Mouse (Mus musculus) stomach, postnatal 0 days (tissue): ENCODE data around the gene Dmrta1. TPM values are rescaled to one million over a fixed set of nuclear protein-coding genes. Genes with fewer than 3 reads are reported as not detected.

Source experiments
- ATAC-seq: fragments of 200-750 bp; cut with Nextera tagmentation; 2 replicates; pipeline ENCODE4 v1.8.0; 2017; ENCODE audit not compliant: low FRiP score, low TSS enrichment
- DNase-seq: peaks from one replicate; pipeline ENCODE4 v3.0.0-alpha.2; 2016; ENCODE audit warnings: low spot score
- H3K27ac ChIP-seq: fragments of 300-500 bp; sonication (generic); replicated peaks from 2 replicates; pipeline ENCODE4 v1.5.1; 2014; ENCODE audit warnings: mild to moderate bottlenecking, control low read depth
- H3K27me3 ChIP-seq: fragments of 300-500 bp; sonication (generic); 2 replicates; pipeline ENCODE4 v1.6.1; 2014; ENCODE audit warnings: low read length; ENCODE audit not compliant: control insufficient read depth, insufficient read depth
- H3K36me3 ChIP-seq: fragments of 300-500 bp; sonication (generic); 2 replicates; pipeline ENCODE4 v1.6.1; 2014; ENCODE audit warnings: low read length, mixed read lengths; ENCODE audit not compliant: control insufficient read depth, insufficient read depth
- H3K4me1 ChIP-seq: fragments of 300-500 bp; sonication (generic); replicated peaks from 2 replicates; pipeline ENCODE4 v1.6.1; 2014; ENCODE audit warnings: antibody characterized with exemption; ENCODE audit not compliant: control insufficient read depth, insufficient read depth
- H3K4me2 ChIP-seq: fragments of 300-500 bp; sonication (generic); replicated peaks from 2 replicates; pipeline ENCODE4 v1.6.1; 2014; ENCODE audit warnings: low read depth, mild to moderate bottlenecking, control low read depth, moderate library complexity
- H3K4me3 ChIP-seq: fragments of 300-500 bp; sonication (generic); 2 replicates; pipeline ENCODE4 v1.5.1; 2014; ENCODE audit warnings: low read depth, low read length, control low read depth
- H3K9ac ChIP-seq: fragments of 300-500 bp; sonication (generic); 2 replicates; pipeline ENCODE4 v1.6.1; 2014; ENCODE audit warnings: mild to moderate bottlenecking, low read length, control low read depth, mixed read lengths
- H3K9me3 ChIP-seq: fragments of 300-500 bp; sonication (generic); 2 replicates; pipeline ENCODE4 v1.6.1; 2016; ENCODE audit warnings: low read length; ENCODE audit not compliant: control insufficient read depth
- CTCF ChIP-seq: IDR thresholded peaks from 2 replicates; pipeline ENCODE4 v1.5.1; 2016; ENCODE audit warnings: antibody characterized with exemption, low read depth, mild to moderate bottlenecking, moderate library complexity
- EP300 ChIP-seq: optimal IDR thresholded peaks from 2 replicates; pipeline ENCODE3; 2016; ENCODE audit warnings: antibody characterized with exemption
- WGBS: fragments of 180-500 bp; shearing (Covaris S2); extraction: QIAGEN DNeasy Blood & Tissue Kit; methylation state at CpG from one replicate; pipeline ENCODE4 v1.1.7; 2014; 5-methylcytosine and 5-hydroxymethylcytosine counted together
- polyA plus RNA-seq: library from polyadenylated mRNA; unstranded; fragments of >200 nt; fragmentation: Nextera tagmentation; extraction: Ambion mirVana; gene quantifications from 2 replicates; pipeline ENCODE4 v1.2.1, GENCODE M21; 2015

The Dmrta1 gene
- polyA plus RNA-seq, 1 experiment from 2014 or later: 0.08 TPM

DNA sequence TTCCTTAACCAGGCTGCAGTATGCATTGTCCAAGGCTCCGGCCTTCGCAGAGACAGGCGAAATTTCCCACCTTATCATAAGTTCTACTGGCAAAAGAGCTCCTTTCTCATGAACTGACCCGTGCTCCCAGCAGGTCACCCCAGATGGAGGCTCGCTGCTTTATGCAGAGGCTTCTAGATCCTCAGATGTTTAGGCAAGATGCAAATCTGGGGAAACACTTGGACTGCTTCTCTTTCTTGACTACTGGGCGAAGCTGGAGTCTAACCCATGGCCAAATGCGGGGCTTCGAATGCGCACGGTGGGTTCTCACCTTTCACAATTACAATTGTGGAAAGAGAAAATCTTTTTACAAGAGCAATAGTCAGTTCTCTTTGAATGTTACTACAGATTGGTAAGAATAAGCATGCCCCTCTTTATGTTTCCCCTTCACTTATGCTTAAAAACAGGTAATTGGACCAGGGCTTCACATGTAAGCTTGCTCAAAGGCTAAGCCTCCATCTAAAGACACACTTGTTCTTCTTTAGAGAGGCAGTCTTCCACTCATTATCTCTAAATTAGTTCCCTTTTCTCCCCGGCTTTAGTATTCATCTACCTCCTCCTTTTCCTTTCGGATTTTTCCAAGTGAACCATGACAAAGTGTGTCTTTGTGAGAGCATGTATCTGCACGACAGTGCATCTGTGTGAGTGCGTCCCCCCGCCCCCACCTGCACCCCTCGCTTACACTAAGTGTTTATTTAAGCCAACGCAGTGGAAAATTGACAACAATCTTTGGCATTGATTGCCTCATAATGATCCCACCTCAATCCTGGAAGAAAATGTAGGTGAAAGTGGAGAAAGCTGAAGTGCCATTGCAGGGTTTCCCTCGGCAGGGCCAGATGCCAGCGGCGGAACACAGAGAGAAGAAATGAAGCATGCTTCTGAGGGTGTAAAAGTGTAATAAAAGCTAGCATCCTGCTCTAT lies 28.6 kb upstream of the Dmrta1 start:
- no peak overlapping the region for H3K4me3 ChIP-seq

DNA sequence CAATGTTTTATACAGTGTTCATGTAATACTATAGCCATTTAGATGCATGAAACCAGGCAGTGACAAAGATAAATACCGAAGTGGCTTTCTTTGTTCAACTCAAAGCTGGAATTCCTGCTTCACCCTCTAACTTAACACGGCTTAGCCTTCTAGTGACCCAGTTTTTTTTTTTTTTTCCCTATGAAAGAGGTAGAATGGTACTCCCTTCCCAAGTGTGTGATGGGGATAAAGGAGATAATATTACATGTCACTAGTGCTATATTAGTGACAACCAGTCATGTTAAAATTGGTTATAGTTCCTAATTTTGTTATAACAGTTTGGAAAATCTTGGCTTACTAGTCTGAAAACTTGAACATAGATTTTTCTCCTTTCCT lies 27.9 kb upstream of the Dmrta1 start:
- Histone ChIP-seq H3K27me3 (no peaks in the 10 kb centered on the region), H3K36me3 (no peaks in the 10 kb centered on the region), H3K4me3 (no peak overlapping the region), H3K4me1 (no peaks in the 10 kb centered on the region), H3K9me3 (no peaks in the 10 kb centered on the region), H3K9ac (no peak overlapping the region), H3K27ac (no peak overlapping the region), H3K4me2 (no peak overlapping the region)
- TF ChIP-seq CTCF: no peak
- no peak for TF ChIP-seq EP300
- 56% methylated on average over 2 of the region's 2 CpGs for WGBS
- DNase-seq (no peak), ATAC-seq (no peak)

More for the DNA sequence above, 28.6 kb upstream of the Dmrta1 start:
- no peaks in the 10 kb centered on the region for H3K27me3 ChIP-seq
- H3K4me2 ChIP-seq: no peak overlapping the region
- H3K27ac ChIP-seq: no peak overlapping the region
- no peak overlapping the region for H3K9ac ChIP-seq
- H3K9me3 ChIP-seq: no peaks in the 10 kb centered on the region
- no peak for ATAC-seq
- DNase-seq: no peak
- 77% methylated on average over 20 of the region's 20 CpGs for WGBS
- no peaks in the 10 kb centered on the region for H3K36me3 ChIP-seq
- no peak for TF ChIP-seq CTCF
- no peak for TF ChIP-seq EP300
- H3K4me1 ChIP-seq: no peaks in the 10 kb centered on the region

DNA sequence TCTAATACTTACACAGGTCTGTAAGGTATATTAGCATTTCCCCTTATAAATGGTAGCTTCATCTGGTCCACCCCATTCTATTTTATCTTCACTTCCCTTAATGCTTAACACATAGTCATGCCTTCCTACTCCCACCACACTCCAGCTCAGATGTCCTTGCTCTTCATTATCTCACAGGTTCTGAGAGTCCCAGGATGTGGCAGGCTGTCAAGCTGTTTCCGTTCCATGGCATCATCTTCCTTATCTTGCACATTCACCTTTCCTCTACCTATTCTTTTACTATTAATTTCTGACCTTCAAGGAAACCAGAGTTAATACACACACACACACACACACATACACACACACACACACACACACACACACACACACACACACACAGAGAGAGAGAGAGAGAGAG lies 27.5 kb upstream of the Dmrta1 start:
- H3K9ac ChIP-seq: no peak overlapping the region
- H3K27ac ChIP-seq: no peak overlapping the region
- H3K4me3 ChIP-seq: no peak overlapping the region
- H3K36me3 ChIP-seq: no peaks in the 10 kb centered on the region
- H3K27me3 ChIP-seq: no peaks in the 10 kb centered on the region
- no peaks in the 10 kb centered on the region for H3K9me3 ChIP-seq
- DNase-seq (no peak), ATAC-seq (no peak)
- no peak overlapping the region for H3K4me2 ChIP-seq
- whole genome bisulfite sequencing: 86% methylated on average over 1 of the region's 1 CpGs
- H3K4me1 ChIP-seq: no peaks in the 10 kb centered on the region
- TF ChIP-seq EP300 (no peak), CTCF (no peak)

DNA sequence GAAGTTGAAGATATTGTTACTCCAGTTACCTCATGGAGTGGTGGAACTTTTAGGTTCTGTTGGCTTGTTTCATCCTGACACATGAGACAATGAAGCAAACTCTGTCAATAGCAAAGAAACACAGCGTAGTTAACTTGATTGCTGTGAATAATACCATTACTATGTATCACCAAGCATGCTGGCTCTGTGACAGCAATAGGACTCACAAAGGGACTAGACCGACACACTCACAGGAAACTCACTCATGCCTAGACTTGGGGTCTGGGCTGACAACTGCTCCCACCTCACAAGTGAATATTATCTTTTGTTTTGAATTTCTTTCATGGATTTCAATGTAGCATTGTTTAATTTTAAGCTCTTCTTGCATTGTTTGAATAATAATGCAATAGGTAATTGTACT lies 15.8 kb upstream of the Dmrta1 start:
- Histone ChIP-seq H3K9me3 (no peaks in the 10 kb centered on the region), H3K4me2 (no peak overlapping the region), H3K36me3 (no peaks in the 10 kb centered on the region), H3K9ac (no peak overlapping the region), H3K4me1 (no peaks in the 10 kb centered on the region), H3K27me3 (no peaks in the 10 kb centered on the region), H3K27ac (no peak overlapping the region), H3K4me3 (no peak overlapping the region)
- DNase-seq (no peak), ATAC-seq (no peak)
- TF ChIP-seq CTCF: no peak
- no peak for TF ChIP-seq EP300
- WGBS: 74% methylated on average over 2 of the region's 2 CpGs

DNA sequence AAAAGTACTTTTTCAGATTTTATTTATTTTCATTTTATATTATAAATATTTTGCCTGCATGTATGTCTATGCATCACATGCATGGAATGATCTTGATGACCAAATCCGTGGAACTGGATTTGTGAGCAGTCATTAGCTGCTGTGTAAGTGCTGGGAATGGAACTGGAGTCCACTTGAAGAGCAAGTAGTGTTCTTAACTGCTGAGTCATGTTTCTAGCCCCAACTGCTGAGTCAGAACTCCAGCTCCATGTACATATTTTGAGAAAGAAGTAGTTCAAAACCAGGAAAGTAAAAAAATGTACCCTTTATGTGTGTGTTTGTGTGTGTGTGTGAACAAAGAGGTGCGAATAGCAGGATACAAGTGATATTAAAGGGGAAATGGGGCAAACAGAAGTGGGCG lies 4.5 kb upstream of the Dmrta1 start:
- no peak for ATAC-seq
- H3K27ac ChIP-seq: no peak overlapping the region
- H3K9ac ChIP-seq: no peak overlapping the region
- DNase-seq: no peak
- no peak overlapping the region for H3K4me2 ChIP-seq
- WGBS: 80% methylated on average over 3 of the region's 3 CpGs
- no peaks in the 10 kb centered on the region for H3K9me3 ChIP-seq
- no peak overlapping the region for H3K4me3 ChIP-seq
- no peaks in the 10 kb centered on the region for H3K36me3 ChIP-seq
- H3K27me3 ChIP-seq: no peaks in the 10 kb centered on the region
- no peaks in the 10 kb centered on the region for H3K4me1 ChIP-seq
- no peak for TF ChIP-seq CTCF

DNA sequence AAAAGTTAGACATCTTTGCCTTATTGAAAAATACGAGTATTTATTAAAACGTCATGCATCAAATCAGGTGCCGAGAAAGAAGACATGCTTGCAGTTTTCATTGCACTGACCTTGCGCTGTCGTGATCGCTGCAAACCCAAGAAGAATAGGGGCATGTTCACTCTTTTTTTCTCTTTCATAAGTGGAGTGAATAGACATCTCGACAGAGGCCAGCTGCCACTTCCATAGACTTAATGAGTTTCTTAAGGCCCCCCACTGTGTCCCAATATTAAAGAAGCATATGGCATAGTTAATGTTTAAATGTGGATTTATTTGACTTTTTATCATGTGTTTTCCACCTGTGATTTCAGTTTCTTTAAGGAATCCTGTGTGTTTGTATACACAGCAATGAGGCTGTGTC lies 1.3 kb upstream of the Dmrta1 start:
- H3K4me1 ChIP-seq: no peaks in the 10 kb centered on the region
- TF ChIP-seq EP300 (no peak), CTCF (no peak)
- H3K4me2 ChIP-seq: no peak overlapping the region
- H3K4me3 ChIP-seq: no peak overlapping the region
- H3K9ac ChIP-seq: no peak overlapping the region
- DNase-seq: no peak
- ATAC-seq: no peak
- 75% methylated on average over 7 of the region's 7 CpGs for WGBS
- H3K27me3 ChIP-seq: no peaks in the 10 kb centered on the region
- no peaks in the 10 kb centered on the region for H3K36me3 ChIP-seq
- no peaks in the 10 kb centered on the region for H3K9me3 ChIP-seq
- H3K27ac ChIP-seq: no peak overlapping the region
